Mouse (Mus musculus) bone marrow, adult 2 months (tissue): ENCODE measurements around the gene Glis1.

Experiments used
- CTCF ChIP-seq: fragments of 200-500 bp; IDR thresholded peaks from 2 replicates; pipeline ENCODE4 v1.5.1; 2011; ENCODE audit warnings: low read length, control low read depth; ENCODE audit not compliant: control insufficient read depth, insufficient read depth
- POLR2A ChIP-seq: fragments of 200-500 bp; IDR thresholded peaks from 2 replicates; pipeline ENCODE4 v1.6.1; 2011; ENCODE audit warnings: low read depth, mild to moderate bottlenecking, control low read depth, low read length, borderline replicate concordance; ENCODE audit not compliant: control insufficient read depth

- TF ChIP-seq POLR2A (no peak), CTCF (no peak)
Observed at GRCm38 (mm10) chr4:107628921-107629411, 194.6 kb downstream of the Glis1 start.
